Mouse (Mus musculus): ENCODE data around the gene Cdkn2aip.

Cdkn2aip gene

DNA sequence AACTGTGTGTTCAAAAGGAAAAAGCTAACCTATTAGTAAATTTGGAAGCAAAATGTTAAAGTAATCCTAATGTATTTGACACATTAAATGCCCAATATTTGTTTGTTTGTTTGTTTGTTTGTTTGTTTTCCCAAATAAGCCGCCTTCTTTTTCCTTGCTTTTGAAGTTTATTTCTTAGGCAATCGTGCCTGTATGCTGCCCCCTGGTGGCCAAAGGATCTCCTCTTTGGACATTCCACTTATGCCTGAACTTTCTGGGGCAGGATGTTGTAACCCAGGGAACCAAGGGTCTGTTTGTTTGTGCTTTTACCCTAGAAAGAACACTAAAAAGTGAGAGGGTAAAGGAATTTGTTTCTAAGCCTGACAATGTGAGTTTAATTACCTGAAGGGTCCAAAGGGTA is 20.6 kb downstream of the Cdkn2aip start:
- peak; percentile 75 for DNase-seq

DNA sequence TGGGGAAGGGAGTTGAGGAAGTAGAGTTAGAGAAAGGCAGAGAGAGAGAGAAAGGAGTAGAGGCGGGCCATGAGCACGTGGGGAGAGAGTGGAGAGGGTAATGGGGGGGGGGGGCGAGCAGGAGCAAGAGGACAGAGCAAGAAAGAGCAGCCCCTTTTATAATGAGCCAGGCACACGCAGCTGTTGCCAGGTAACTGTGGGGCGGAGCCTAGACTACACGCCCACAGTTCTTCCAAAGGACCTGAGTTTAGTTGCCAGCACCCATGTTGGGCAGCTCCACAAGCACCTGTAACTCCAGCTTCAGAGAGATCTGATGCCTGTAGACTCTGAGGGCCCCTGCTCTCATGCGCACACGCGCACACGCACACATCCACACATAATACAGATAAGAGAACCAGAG is 21.9 kb downstream of the Cdkn2aip start:
- DNase-seq, result no peak

GRCm38 (mm10) chr8:47691303-47691702 is 22.4 kb downstream of the Cdkn2aip start:
- no peak for DNase-seq

GRCm38 (mm10) chr8:47690674-47691078 is 23.1 kb downstream of the Cdkn2aip start:
- no peak for DNase-seq

DNA sequence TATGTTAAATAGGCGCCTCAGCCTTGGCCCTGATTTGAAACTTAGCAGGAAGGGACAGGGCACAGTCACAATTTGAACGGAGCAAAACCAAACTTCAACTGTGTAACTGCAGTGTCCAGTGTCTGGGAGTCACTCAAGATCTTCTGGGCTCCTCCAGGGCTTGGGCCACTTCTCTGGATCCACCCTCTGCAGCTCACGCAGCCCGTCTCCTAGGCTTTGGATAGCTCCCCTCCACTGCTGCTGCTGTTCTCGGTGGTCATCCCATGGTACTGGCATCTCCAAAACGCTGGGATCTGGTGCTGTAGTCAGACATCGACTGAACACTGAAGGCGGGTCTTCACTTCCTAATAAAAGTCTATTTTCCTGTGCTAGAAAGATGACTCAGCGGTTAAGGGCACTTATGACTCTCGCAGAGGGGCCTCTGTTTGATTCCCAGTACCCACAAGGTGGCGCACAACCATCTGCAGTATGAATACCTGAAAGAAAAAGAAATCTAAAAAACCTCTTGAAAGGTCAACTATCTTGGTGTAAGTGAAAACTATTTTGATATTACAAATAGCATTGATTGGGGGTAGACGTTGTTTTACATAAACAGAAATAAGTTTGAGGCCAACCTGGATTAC is 23.9 kb downstream of the Cdkn2aip start:
- peak; percentile 55 for DNase-seq

DNA sequence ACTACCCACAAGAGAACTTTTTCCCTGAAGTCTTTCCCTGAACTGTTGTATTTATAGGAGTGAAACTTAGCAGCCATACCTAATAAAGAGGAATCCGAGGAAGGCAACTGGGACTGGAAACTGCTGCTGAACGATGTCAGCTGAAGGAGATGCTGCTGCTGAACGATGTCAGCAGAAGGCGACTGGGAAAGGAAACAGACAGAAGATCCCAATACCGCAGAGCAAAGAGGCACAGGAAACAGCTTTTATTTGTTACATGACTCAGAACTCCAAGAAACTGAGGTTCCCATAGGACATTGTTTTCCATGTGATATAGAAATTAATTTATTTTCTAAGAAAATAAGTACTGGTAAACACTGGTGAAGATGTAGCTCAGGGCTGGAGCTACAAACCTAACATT is 29.3 kb downstream of the Cdkn2aip start:
- no peak for DNase-seq

DNA sequence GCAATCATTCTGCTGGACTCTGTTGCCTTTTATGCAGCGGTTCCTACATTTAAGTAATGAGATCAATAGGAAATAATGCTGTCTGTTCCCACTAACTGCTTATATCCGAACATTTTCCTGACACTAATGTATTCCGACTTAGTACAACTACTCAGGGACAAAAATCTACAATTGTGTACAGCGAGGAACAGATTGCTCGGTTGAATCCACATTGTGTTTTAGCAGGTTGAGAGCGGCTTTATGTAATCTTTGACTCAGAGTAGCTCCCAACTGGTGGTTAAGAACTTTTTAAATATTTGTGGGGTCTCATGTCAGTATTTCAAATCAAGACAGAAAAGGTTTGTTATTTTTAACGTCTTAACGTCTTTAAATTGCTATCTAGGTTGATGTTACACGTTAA is 29.7 kb downstream of the Cdkn2aip start:
- DNase-seq, result no peak

GRCm38 (mm10) chr8:47680306-47680705 is 33.4 kb downstream of the Cdkn2aip start:
- no peak for DNase-seq

DNA sequence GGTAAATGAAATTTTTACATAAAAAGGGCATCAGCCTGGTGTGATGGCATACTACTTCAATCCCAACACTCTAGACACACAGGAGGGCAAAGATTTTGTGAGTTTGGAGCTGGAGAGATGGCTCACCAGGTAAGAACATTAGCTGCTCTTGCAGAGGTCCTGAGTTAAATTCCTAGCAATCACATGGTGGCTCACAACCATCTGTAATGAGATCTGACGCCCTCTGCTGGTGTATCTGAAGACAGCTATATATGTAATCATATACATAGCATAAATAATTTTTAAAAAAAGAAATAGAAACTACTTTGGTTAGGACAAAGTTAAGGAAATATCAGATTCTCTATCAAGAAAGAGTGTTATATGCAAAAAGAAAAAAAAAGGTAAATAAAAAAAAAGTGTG is 34.1 kb downstream of the Cdkn2aip start:
- no peak for DNase-seq

GRCm38 (mm10) chr8:47676631-47677030 is 37.1 kb downstream of the Cdkn2aip start:
- no peak for DNase-seq

GRCm38 (mm10) chr8:47676224-47676623 is 37.5 kb downstream of the Cdkn2aip start:
- DNase-seq, result no peak

GRCm38 (mm10) chr8:47675786-47676185 is 37.9 kb downstream of the Cdkn2aip start:
- no peak for DNase-seq

- DNase-seq, result peak; percentile 100
Measured at GRCm38 (mm10) chr8:47674777-47675710, 38.7 kb downstream of the Cdkn2aip start, which contains the start of gene Ing2. Gene Ing2, minus strand, starts transcription at chr8:47675556.

GRCm38 (mm10) chr8:47674140-47674776 is 39.5 kb downstream of the Cdkn2aip start:
- DNase-seq, result no peak

- DNase-seq, result peak; percentile 93
Measured at GRCm38 (mm10) chr8:47673317-47674139, 40.2 kb downstream of the Cdkn2aip start.

- no peak for DNase-seq
Measured at GRCm38 (mm10) chr8:47664231-47664785, 49.4 kb downstream of the Cdkn2aip start.

DNA sequence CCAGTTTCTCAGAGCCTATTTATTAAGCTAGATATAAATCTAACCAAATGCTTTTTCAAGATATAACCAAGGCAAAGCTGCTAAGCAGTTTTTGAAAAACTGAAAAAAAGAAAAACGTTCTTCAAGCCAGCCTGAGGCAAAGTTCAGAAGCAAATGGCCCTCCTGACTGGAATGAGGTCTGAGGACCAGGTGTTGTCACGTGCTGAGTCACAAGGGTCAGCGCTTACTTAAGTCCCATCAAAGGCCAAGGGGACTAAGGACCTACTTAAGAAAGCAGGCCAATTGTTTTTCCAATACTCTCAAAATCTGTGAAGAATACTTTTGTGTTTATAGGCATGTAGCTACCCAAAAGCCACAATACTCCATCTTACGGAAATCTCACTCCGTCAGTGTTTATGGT is 50.5 kb downstream of the Cdkn2aip start:
- DNase-seq, result no peak

GRCm38 (mm10) chr8:47662716-47663115 is 51.0 kb downstream of the Cdkn2aip start:
- no peak for DNase-seq

DNA sequence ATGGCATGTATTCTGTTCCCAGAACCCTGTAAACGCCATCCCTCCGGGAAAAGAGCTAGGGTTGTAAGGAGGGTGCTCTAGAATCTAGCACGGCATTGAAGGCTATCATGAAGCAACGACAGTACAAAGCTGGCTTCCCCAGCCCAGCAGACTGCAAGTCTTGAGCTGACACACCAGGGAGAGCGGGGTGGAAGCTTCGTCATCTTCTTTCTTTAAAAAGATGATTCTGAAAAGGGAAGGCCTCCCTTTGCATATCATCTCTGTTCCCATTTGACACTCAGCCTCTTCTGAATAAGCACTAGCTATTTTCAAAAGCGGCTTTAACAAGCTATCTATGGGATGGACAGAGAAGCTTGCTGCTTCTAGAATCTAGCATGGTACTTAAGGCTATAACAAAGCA is 53.3 kb downstream of the Cdkn2aip start:
- no peak for DNase-seq

DNA sequence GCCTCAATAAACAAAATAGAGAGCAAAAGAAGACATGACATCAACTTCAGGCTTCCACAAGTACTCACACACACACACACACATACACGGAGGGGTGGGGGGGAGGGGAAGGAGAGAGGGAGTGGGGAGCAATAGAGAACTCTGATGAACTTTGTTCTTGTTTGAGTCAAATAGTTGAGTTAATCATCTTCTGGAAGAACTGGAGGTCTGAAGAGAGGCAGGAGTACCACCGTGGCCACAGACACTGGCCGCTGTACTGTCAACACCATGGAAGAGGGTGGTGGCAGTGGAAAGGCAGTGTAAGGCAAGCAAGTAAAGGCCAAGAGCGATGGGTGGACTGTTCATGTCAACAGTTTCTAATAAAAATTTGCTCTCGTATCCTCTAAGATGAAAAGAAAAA is 54.3 kb downstream of the Cdkn2aip start:
- no peak for DNase-seq
